Mouse (Mus musculus) ES-E14 (cell line): ENCODE data around the gene Pou6f1. TPM values are rescaled to one million over a fixed set of nuclear protein-coding genes. Genes with fewer than 3 reads are reported as not detected.
A peak's percentile ranks its signal among the peaks of the same experiment; 100 is the strongest.
"Not testable (repeated sequence)": the region's sequence is repeated elsewhere in the genome, so short reads cannot be mapped to it uniquely, and the experiment has no call there.

Experiments used
- DNase-seq: peaks from one replicate; pipeline ENCODE4 v3.0.0-alpha.2; 2013; ENCODE audit warnings: low read depth, low spot score
- H3K27ac ChIP-seq: 2 replicates; pipeline ENCODE4 v1.5.1; 2012; ENCODE audit warnings: low read depth, mild to moderate bottlenecking, low read length, moderate library complexity, mixed read lengths; ENCODE audit not compliant: poor library complexity, insufficient read depth, severe bottlenecking
- H3K36me3 ChIP-seq: 2 replicates; pipeline ENCODE4 v1.6.1; 2012; ENCODE audit warnings: mild to moderate bottlenecking, low read length, moderate library complexity, mixed read lengths; ENCODE audit not compliant: control insufficient read depth, poor library complexity, insufficient read depth, severe bottlenecking
- H3K4me1 ChIP-seq, 2 experiments: fragments of 150-350 bp in 1 of 2; sonication (generic) in 1 of 2; 2 replicates each; pipeline ENCODE4 v1.6.1; 2012; ENCODE audit warnings: low read length in 2 of 2, mild to moderate bottlenecking in 1 of 2, mixed read lengths in 1 of 2; ENCODE audit not compliant: control insufficient read depth in 2 of 2, insufficient read depth in 2 of 2, poor library complexity in 1 of 2
- H3K4me3 ChIP-seq, 2 experiments: fragments of 150-350 bp in 1 of 2; sonication (generic) in 1 of 2; 2 replicates each; pipeline ENCODE4 v1.5.1; 2012; ENCODE audit warnings: low read length in 2 of 2, low read depth in 1 of 2, mild to moderate bottlenecking in 1 of 2, mixed read lengths in 1 of 2; ENCODE audit not compliant: insufficient read depth in 1 of 2, poor library complexity in 1 of 2, severe bottlenecking in 1 of 2
- H3K9ac ChIP-seq: 2 replicates; pipeline ENCODE4 v1.6.1; 2012; ENCODE audit warnings: low read depth, mild to moderate bottlenecking, low read length, mixed read lengths; ENCODE audit not compliant: poor library complexity, insufficient read depth, severe bottlenecking
- H3K9me3 ChIP-seq: fragments of 150-350 bp; sonication (generic); 2 replicates; pipeline ENCODE4 v1.6.1; 2012; ENCODE audit warnings: low read depth, mild to moderate bottlenecking, low read length; ENCODE audit not compliant: control insufficient read depth, insufficient read depth
- CHD2 ChIP-seq: IDR thresholded peaks from 2 replicates; pipeline ENCODE4 v1.6.1; 2014; ENCODE audit warnings: mild to moderate bottlenecking, low read depth, low read length, inconsistent platforms
- HCFC1 ChIP-seq: IDR thresholded peaks from 2 replicates; pipeline ENCODE4 v1.6.1; 2012; ENCODE audit warnings: low read length, inconsistent platforms, borderline replicate concordance; ENCODE audit not compliant: insufficient read depth
- MAFK ChIP-seq: IDR thresholded peaks from 2 replicates; pipeline ENCODE4 v1.6.1; 2014; ENCODE audit warnings: mild to moderate bottlenecking, low read depth, low read length, inconsistent platforms; ENCODE audit not compliant: insufficient read depth
- ZC3H11A ChIP-seq: IDR thresholded peaks from 2 replicates; pipeline ENCODE4 v1.6.1; 2012; ENCODE audit warnings: low read depth, mild to moderate bottlenecking, inconsistent platforms, low read length, borderline replicate concordance
- ZNF384 ChIP-seq: IDR thresholded peaks from 2 replicates; pipeline ENCODE4 v1.6.1; 2012; ENCODE audit warnings: low read depth, low read length, inconsistent platforms
- in situ Hi-C, 2 experiments: fragments of 600-800 bp; cut with MboI; formaldehyde crosslinking; loops; one replicate each; pipeline ENCODE4 v1.15.1; 2025; ENCODE audit warnings: low sequenced_read_pairs in 2 of 2, inconsistent platforms in 1 of 2; ENCODE audit not compliant: unreplicated experiment in 2 of 2
- total RNA-seq: library from RNA; depleted of rRNA; stranded (reverse); fragments of 300-350 nt; gene quantifications from 2 replicates; pipeline ENCODE4 v1.2.3, GENCODE M21; 2012

Pou6f1 gene
- total RNA-seq, 1 experiment = 4.1 TPM

GRCm38 (mm10) chr15:100541426-100541825 lies 58.4 kb downstream of the Pou6f1 start:
- H3K4me3 ChIP-seq = no peak overlapping the region
- peaks cover 5% of the 10 kb centered on the region for H3K36me3 ChIP-seq
- no peak for TF ChIP-seq CHD2
- no peak for TF ChIP-seq ZNF384
- no peak for TF ChIP-seq HCFC1
- no peak for TF ChIP-seq ZC3H11A
- TF ChIP-seq MAFK = no peak
- H3K9me3 ChIP-seq = peaks cover 2% of the 10 kb centered on the region; the same call in 1 of the 2 replicates
- in situ Hi-C loops = no loop called here
- H3K9ac ChIP-seq = no peak overlapping the region
- H3K4me1 ChIP-seq = 0 out of 4 replicates have a peak, but pooled peaks cover 0 to 4% of the 10 kb centered on the region in 2 experiments
- peak overlapping the region; percentile 11; the same call in 1 of the 2 replicates for H3K27ac ChIP-seq
- DNase-seq = no peak

DNA sequence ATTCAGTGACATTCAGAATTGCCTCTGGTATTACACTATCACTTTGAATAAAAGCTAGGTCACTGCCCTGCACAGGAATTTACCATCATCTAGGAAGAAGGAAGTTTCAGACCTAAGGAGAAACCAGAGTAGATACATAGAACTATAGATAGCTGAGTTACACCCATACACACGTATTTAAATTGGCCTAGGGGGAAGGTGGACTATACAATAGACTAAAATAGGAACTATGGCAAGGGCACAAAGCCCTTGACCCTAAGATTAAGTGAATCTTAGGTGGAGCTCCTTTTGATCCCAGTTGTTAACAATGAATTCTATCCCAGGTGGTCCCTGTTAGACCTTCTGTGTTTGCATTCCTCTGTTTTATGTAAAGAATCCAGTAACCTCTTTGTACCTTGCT lies 58.8 kb downstream of the Pou6f1 start:
- H3K27ac ChIP-seq, H3K4me3 ChIP-seq, H3K9ac ChIP-seq, in situ Hi-C loops, H3K36me3 ChIP-seq, DNase-seq, H3K9me3 ChIP-seq, H3K4me1 ChIP-seq: not testable (repeated sequence)

DNA sequence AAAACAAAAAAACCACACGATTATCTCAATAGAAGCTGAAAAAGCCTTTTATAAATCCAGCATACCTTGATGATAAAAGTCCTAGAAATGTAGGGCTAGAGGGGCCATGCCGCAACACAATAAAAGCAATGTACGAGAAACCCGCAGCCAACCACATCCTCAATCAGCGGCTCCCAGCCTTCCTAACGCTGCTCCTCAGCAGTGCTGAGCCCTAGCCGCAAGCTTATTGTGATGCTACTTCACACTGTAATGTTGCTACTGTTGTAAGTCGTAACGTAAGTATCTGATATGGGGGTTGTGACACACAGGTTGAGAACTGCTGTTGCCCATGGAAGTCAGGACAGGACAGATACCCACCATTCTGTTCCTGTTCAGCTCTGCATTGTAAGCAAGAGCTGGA lies 60.4 kb downstream of the Pou6f1 start:
- TF ChIP-seq CHD2 = no peak
- no peak for TF ChIP-seq ZNF384
- no peak for TF ChIP-seq HCFC1
- no peak for TF ChIP-seq MAFK
- DNase-seq = no peak
- 0 out of 4 replicates have a peak, but pooled peaks cover 0 to 4% of the 10 kb centered on the region in 2 experiments for H3K4me1 ChIP-seq
- peaks cover 8% of the 10 kb centered on the region for H3K36me3 ChIP-seq
- H3K4me3 ChIP-seq = no peak overlapping the region
- no peak overlapping the region for H3K9ac ChIP-seq
- H3K27ac ChIP-seq = no peak overlapping the region; the same call in 1 of the 2 replicates
- no peaks in the 10 kb centered on the region for H3K9me3 ChIP-seq
- in situ Hi-C loops = no loop called here

- in situ Hi-C loops = no loop called here
- DNase-seq = no peak
- TF ChIP-seq CHD2 (no peak), ZC3H11A (peak; percentile 15; the same call in 1 of the 2 replicates)
- Histone ChIP-seq H3K27ac (no peak overlapping the region), H3K9ac (no peak overlapping the region), H3K4me3 (no peak overlapping the region), H3K4me1 (peaks cover 0 to 5% of the 10 kb centered on the region in 2 experiments; a peak in 1 of 4 replicates), H3K36me3 (peaks cover 9% of the 10 kb centered on the region), H3K9me3 (no peaks in the 10 kb centered on the region)
Measured at GRCm38 (mm10) chr15:100537913-100538312, 61.9 kb downstream of the Pou6f1 start.

DNA sequence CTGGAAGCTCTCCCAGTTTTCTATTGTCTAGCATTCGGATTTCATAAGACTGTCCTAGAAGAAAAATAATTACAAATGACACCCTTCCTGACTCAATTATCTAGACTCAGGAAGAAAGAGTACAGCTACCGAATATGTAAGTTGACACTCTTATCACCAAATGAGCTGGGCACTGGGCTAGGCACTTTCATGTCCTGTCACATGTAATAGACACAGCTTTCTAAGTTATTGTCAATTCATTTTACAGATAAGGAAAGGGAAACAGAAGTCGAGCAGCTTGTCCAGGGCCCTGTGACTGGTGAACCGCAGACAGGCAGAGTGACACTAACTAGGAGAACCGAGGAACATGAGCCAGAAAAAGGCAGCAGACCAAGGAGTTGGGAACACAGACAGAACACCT lies 71.9 kb downstream of the Pou6f1 start:
- H3K4me3 ChIP-seq = no peak overlapping the region
- H3K9me3 ChIP-seq = no peaks in the 10 kb centered on the region
- H3K36me3 ChIP-seq = peaks cover 4% of the 10 kb centered on the region; the same call in 1 of the 2 replicates
- H3K4me1 ChIP-seq = no peaks in the 10 kb centered on the region
- H3K27ac ChIP-seq = no peak overlapping the region
- no peak for DNase-seq
- no peak for TF ChIP-seq ZNF384
- TF ChIP-seq CHD2 = no peak
- TF ChIP-seq ZC3H11A = no peak
- no peak for TF ChIP-seq HCFC1
- no peak for TF ChIP-seq MAFK
- in situ Hi-C loops = no loop called here
- no peak overlapping the region for H3K9ac ChIP-seq
